Mouse (Mus musculus): ENCODE data around the gene Tuba8.
A peak's percentile ranks its signal among the peaks of the same experiment; 100 is the strongest.

Gene Tuba8

DNA sequence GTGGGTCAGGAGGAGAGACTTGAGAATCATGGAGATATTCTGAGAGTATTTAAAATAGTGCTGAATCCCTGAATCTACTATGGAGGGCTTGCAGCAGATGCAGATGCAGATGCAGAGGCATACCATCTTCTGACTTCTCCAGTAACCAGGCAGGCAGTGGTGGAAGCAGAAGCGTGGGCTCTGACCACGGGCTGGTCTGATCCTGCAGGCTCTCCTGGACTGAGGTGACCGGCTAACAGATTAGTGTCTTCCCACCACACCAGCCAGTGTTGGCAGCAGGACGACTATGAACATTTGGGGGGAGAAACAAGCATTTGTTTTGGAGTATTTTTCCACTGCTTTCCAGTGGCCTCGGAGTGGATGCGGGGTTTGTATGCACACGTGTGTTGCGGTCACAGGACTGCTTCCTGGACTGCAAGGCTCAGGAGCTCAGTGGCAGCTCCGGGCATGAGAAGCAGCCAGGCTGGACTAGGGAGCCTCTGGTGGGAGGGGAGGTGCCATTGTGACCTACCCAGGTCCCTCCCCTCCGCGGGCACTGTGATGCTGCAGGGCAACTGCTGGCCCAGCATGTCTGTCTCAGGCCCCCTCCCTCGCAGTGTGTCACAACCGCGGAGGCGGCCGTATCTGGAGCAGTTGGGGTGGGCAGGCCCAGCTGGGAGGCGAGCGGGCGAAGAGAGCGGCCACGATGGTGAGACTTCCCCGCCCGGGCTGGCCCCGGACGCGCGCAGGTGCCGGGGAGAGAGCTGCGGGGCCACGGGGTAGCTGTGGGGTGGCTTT is at the start of gene Tuba8:
Gene Tuba8 (plus strand): TSS at position 548 of the 777 bp plus-strand sequence.
- DNase-seq (ENCODE audit: low spot score in 2 of 2) = peak; percentile 40 to 48

- no peak for DNase-seq (ENCODE audit: low spot score in 2 of 2)
Measured at GRCm38 (mm10) chr6:121162616-121163015, 47.9 kb upstream of the Tuba8 start.

DNA sequence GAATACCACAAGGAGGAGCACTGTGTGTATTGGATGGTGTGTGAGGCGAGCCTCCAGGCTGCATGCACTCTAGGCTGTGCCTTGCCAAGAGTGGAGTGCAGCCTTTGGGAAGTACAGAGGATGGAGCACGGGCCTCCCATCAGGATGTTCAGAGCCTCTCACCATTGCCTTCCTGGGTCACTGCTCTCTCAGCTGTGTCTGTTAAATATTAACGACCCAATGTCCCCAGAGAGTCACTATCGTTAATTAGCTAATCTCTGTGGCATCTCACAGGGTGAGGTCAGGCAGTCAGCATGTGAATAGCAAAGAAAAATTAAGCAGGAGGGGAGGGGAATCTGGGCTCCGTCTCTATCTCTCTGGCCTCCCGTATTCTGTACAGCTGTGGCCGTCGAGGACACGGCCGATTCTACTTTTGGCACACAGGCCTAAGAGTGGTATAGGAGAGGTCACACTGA is 44.4 kb upstream of the Tuba8 start:
- no peak for DNase-seq (ENCODE audit: low spot score in 2 of 2)

- DNase-seq (ENCODE audit: low spot score in 2 of 2) = no peak
Measured at GRCm38 (mm10) chr6:121167381-121167975, 43.0 kb upstream of the Tuba8 start.

- DNase-seq (ENCODE audit: low spot score in 2 of 2) = no peak
Measured at GRCm38 (mm10) chr6:121171102-121171501, 39.4 kb upstream of the Tuba8 start.

- no peak for DNase-seq (ENCODE audit: low spot score in 2 of 2)
Measured at GRCm38 (mm10) chr6:121173471-121173870, 37.0 kb upstream of the Tuba8 start.

- no peak for DNase-seq (ENCODE audit: low spot score in 2 of 2)
Measured at GRCm38 (mm10) chr6:121174761-121175160, 35.7 kb upstream of the Tuba8 start.

DNA sequence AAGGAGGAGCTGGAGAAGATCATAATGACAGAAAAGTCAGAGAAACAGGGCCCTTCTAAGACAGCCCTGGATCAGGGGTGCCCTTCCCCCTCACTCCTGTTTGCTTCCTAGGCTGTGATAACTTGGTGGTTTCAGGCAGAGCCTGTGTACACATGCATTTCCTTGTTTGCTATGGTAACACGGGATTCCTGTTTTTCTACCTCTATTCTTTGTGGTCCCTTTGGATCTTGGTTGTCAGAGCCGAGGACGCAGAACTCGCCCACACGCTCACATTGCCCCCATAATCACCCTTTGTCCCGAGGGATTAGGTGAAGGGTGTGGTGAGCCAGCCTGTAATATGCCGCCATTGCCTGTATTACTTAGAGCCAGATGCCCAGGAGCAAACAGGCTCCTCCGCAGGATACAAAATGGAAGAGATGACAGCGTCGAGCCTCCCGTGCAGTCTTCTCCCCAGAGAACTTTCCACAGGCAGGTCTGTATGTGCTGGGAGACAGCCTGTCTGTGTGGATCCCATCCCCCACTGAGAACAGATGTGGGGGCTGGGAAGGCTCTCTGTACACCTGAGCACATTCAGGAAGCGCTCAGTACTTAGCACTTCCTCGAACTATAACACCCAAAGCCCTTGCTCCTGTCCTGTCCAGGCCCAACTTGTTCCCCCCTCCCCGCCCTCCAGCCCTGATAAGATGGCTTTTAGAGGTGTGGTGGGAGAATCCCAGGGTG is 34.3 kb upstream of the Tuba8 start:
- DNase-seq (ENCODE audit: low spot score in 2 of 2) = no peak

- no peak for DNase-seq (ENCODE audit: low spot score in 2 of 2)
Measured at GRCm38 (mm10) chr6:121176731-121177098, 33.8 kb upstream of the Tuba8 start.

GRCm38 (mm10) chr6:121177118-121177708 is 33.3 kb upstream of the Tuba8 start:
- DNase-seq (ENCODE audit: low spot score in 2 of 2) = no peak

DNA sequence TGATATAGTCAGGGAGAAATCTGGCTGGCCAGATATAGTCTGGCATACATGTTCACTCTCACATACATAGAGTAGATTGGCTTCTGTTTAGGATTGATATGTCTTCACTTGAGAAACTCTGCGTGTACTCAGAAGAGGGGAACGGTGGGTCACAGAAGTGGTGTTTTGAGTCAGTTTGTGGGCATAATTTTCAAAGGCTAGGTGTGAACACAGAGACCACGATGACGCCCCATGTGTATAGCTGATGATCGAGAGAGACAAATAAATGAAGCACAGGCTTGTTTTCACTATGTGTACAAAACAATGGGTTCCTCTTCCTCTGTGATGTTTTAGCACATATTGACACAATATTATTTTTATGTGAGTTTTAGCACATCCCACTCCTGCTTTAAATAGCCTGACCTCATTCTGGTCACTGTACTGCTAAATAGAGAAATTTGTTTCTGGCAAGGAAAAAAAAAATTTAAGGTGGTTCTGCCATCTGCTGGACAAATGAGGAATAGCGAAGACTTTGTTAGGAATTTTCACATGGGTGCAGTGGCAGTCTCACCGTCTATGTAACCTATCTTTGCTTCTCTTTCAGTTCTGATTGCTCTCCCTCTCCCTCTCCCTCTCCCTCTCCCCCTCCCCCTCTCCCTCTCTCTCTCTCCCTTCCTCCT is 31.7 kb upstream of the Tuba8 start:
- peak in 1 of 2 experiments; percentile 55 for DNase-seq (ENCODE audit: low spot score in 2 of 2)

DNA sequence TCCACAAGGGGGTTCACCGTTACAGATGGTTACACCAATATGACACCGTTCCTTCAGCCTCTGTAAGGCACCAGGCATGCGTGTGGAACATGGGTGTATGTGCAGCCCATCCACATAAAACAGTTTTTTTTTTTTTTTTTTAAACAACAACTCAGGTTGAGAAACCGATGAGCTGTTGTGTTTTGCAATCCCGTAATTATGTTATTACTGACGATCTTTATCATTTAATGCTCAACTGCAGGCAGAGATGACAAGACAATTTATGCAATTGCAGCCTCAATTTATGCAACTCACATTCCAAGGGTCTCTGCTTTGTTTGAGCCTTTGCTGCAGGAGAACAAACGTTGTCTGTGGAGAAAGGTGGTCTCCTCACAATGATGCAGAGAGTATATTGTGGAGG is 30.6 kb upstream of the Tuba8 start:
- no peak for DNase-seq (ENCODE audit: low spot score in 2 of 2)

DNA sequence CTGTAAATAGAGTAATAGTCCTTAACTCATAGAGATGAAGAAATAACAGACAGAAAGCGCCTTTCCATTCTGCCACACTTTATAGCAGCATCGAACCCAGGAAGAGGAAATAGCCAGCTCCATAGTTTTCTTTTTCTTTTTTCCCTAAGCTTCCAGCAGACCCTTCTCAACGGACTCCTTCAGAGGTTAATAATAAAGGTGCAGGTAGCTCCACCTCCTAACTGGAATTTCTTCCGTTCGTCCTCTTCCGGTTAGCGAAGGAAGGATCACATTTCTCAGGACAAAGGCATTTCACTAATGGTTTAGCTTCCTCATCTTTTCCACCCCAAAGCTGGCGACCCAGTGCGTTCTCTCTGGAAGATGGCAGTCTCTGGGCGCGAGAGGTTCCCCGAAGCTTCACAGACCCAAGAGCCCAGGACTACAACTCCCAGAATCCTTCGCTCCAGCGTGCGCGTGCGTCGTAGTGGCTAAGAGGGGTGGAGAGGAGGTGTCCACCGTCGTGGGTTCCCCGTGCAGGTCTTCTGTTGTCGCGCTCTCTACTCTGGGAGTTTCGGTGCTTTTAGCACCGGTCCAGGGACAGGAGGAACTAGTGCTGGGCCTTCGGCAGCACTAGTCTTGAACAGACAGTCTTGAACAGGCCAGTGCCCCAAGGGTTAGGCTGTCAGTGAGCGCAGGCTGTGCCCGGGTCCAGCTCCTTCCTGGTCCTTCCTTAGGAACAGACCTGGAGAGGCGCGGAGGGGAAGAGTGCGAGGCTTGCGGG is 26.9 kb upstream of the Tuba8 start, which contains the start of gene Pex26:
Gene Pex26 (plus strand): TSS at position 254 of the 760 bp plus-strand sequence.
- peak; percentile 91 to 93 for DNase-seq (ENCODE audit: low spot score in 2 of 2)

DNA sequence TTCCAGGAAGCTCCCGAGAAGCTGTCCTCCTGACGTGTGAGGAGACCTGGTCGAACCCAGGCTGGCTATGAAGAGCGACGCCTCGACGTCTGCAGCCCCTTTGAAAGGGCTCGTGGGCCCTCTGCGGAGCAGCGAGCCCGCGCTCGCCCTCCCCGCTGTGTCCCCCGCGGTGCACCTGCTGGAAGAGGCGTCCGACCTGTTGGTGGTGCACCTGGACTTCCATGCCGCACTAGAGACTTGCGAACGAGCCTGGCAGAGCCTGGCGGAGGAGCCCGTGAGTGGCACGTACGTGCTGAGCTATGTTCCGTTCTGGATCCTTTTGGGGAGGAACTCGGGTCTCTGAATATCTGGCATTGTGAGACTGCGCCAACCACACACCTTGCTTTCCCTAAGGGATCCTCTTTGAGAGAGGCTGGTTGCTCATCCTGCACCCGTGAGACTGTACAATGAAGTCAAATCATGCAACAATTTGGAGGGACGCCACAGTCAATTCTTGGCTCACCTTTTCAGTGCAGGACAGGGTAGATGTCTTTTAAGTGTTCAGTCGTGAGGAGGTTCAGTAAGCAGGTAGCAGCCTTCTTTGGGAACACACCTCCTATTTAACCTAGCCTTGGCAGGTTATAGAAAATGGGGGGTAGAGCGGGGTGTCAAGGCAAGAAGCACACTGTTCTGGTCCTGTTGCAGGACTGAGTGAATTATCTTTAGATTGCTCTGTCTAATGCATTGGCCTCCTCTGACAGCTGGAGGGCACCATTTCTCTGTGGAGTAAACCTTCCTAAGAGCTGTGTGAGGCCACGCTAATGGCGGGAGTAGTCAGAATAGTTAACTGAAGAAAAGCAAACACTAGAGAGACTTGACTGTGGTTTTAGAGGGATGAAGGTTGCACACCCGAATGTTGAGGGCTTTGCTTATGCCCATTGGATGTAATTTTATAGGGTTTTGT is 26.0 kb upstream of the Tuba8 start:
- peak; percentile 60 to 66 for DNase-seq (ENCODE audit: low spot score in 2 of 2)

DNA sequence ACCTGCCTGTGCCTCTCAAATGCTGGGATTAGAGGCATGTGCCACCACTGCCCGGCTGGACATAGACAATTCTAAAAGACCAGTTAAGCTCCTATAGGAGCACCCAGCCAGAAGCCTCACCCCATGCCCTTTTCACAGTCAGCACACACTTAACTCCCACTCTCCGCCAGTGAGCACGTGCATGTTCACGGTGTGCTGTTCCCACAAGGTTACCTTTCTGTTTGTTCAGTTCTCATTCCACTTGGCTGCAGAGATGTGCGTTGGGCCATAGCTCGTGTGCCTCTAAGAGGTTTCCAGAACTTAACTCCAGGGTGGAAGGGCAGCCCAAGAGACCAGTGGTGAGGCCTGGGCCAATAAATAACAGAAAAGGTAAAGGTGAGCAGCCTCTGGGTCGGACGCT is 25.3 kb upstream of the Tuba8 start:
- no peak for DNase-seq (ENCODE audit: low spot score in 2 of 2)

DNA sequence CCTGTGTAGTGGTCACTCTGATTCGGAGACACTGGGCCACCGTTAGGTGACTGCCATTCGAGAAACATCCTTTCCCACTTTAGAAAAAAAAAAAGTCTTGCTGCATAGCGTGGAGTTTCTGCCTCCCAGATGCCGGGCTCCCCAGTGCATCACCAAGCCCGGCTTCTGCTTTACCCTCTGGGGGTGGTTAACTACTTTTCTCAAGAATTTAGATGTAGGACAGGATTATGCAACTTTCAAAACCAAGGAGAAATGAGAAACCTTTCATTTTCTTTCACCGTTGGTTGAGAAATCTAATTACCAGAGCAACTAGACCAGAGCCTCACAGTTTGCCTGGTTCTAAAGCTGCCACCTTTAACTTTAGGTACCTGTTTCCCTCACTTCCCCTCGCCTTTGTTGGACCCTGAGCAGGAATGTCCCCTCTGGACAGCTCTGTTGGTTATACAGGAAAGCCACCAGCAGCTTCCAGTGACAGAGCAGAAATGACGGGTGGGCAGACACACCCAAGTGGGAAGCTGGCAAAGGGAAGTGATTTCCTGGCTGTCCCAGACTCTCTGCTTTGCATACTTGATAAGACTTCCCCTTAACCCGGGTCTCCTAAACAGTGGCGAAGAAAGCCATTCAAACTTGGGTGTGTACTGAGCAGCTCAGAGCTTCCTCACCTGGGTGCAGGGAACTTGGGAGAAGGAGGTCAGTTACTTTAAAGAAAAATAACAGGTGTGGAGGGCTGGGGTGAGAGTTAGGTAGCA is 19.1 kb upstream of the Tuba8 start:
- DNase-seq (ENCODE audit: low spot score in 2 of 2) = no peak

DNA sequence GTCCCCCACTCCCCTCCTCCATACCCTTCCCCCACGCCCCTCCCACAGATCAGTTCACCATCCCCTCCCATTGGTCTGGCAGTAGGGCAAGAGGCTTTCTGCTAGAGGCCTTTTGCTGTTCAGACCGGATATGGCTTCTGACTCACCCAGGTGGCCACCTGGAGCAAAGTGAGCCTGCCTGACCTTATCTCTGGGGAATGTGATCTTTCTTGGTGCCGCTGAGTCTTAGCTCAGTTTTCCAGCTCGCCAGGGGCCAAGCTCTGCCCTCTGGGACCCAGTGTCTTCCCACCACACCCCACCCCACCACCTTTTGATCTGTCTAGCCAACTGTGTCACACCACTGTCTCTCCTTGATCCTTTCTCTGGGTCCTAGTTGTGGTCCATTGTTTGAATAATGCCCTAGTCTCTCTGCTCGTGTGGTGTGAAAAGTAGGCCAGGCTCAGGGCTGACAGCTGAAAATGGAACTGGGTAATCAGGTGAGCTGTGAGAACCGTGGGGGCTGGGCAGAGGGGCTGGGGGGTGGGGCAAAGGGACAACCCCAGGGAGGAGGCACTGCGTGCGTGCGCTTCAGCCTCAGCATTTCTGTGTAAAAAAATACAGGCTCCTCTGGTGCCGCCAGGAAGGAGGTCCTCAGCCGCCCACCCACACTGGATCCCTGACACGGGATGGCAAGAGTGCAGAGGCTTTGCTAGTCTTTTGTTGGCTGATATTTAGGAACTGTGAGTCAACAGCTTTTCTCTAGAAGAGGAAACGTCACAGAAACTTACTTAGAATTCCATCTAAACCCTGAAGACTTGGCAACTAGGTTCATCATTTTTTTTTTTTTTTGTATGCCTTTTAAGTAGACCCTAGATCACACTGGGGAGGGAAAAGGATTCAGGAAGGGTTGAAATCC is 16.2 kb upstream of the Tuba8 start:
- no peak for DNase-seq (ENCODE audit: low spot score in 2 of 2)
